Mouse (Mus musculus) intestine, embryonic 14.5 days (tissue): ENCODE results near the gene Lrmda. TPM values are rescaled to one million over a fixed set of nuclear protein-coding genes. Genes with fewer than 3 reads are reported as not detected.

ENCODE experiments used
- ATAC-seq: fragments of 200-750 bp; cut with Nextera tagmentation; replicated peaks from 2 replicates; pipeline ENCODE4 v1.8.0; 2017; ENCODE audit warnings: low read depth, moderate number of reproducible peaks, moderate TSS enrichment, moderate library complexity; ENCODE audit not compliant: low FRiP score, low TSS enrichment
- DNase-seq: peaks from one replicate; pipeline ENCODE4 v3.0.0-alpha.2; 2018; ENCODE audit warnings: low spot score
- H3K27ac ChIP-seq: fragments of 300-500 bp; sonication (generic); 2 replicates; pipeline ENCODE4 v1.5.1; 2014; ENCODE audit warnings: low read depth, mild to moderate bottlenecking, control low read depth
- H3K27me3 ChIP-seq: fragments of 300-500 bp; sonication (generic); replicated peaks from 2 replicates; pipeline ENCODE4 v1.6.1; 2014; ENCODE audit warnings: low read length, control low read depth; ENCODE audit not compliant: control insufficient read depth, insufficient read depth
- H3K36me3 ChIP-seq: fragments of 300-500 bp; sonication (generic); 2 replicates; pipeline ENCODE4 v1.6.1; 2014; ENCODE audit warnings: low read length, control low read depth; ENCODE audit not compliant: control insufficient read depth, insufficient read depth
- H3K4me1 ChIP-seq: fragments of 300-500 bp; sonication (generic); replicated peaks from 2 replicates; pipeline ENCODE4 v1.6.1; 2014; ENCODE audit warnings: low read length, control low read depth, mixed read lengths; ENCODE audit not compliant: control insufficient read depth, insufficient read depth
- H3K4me2 ChIP-seq: fragments of 300-500 bp; sonication (generic); 2 replicates; pipeline ENCODE4 v1.6.1; 2014; ENCODE audit warnings: low read length
- H3K4me3 ChIP-seq: fragments of 300-500 bp; sonication (generic); 2 replicates; pipeline ENCODE4 v1.5.1; 2014; ENCODE audit warnings: low read depth, low read length, control low read depth, mixed read lengths
- H3K9ac ChIP-seq: fragments of 300-500 bp; sonication (generic); 2 replicates; pipeline ENCODE4 v1.6.1; 2014; ENCODE audit warnings: mild to moderate bottlenecking, low read length
- H3K9me3 ChIP-seq: fragments of 300-500 bp; sonication (generic); 2 replicates; pipeline ENCODE4 v1.6.1; 2016; ENCODE audit warnings: low read length, control low read depth; ENCODE audit not compliant: control insufficient read depth
- WGBS: fragments of 180-500 bp; shearing (Covaris S2); extraction: QIAGEN DNeasy Blood & Tissue Kit; methylation state at CpG from one replicate; pipeline ENCODE4 v1.1.7; 2014; 5-methylcytosine and 5-hydroxymethylcytosine counted together
- polyA plus RNA-seq: library from polyadenylated mRNA; unstranded; fragments of >200 nt; fragmentation: Nextera tagmentation; extraction: Ambion mirVana; gene quantifications from 2 replicates; pipeline ENCODE4 v1.2.1, GENCODE M21; 2014

Gene Lrmda
- polyA plus RNA-seq, 1 experiment from 2014 or later, result 0.70 TPM

- Histone ChIP-seq H3K27ac (no peak overlapping the region), H3K9me3 (no peaks in the 10 kb centered on the region), H3K9ac (no peak overlapping the region), H3K27me3 (no peaks in the 10 kb centered on the region), H3K4me3 (no peak overlapping the region), H3K4me1 (no peaks in the 10 kb centered on the region), H3K4me2 (no peak overlapping the region), H3K36me3 (no peaks in the 10 kb centered on the region)
- no peak for DNase-seq
- no peak for ATAC-seq
- 57% methylated on average over 4 of the region's 4 CpGs for WGBS
Measured at GRCm38 (mm10) chr14:22686886-22687285, 667.4 kb downstream of the Lrmda start.

- no peak overlapping the region for H3K27ac ChIP-seq
- H3K4me1 ChIP-seq, result no peaks in the 10 kb centered on the region
- no peaks in the 10 kb centered on the region for H3K9me3 ChIP-seq
- no peak for DNase-seq
- H3K27me3 ChIP-seq, result no peaks in the 10 kb centered on the region
- no peak overlapping the region for H3K9ac ChIP-seq
- H3K36me3 ChIP-seq, result no peaks in the 10 kb centered on the region
- 82% methylated on average over 2 of the region's 2 CpGs for WGBS
- no peak overlapping the region for H3K4me3 ChIP-seq
- no peak overlapping the region for H3K4me2 ChIP-seq
- no peak for ATAC-seq
Measured at GRCm38 (mm10) chr14:22688399-22688798, 668.9 kb downstream of the Lrmda start.

- 45% methylated on average over 6 of the region's 6 CpGs for WGBS
- Histone ChIP-seq H3K9me3 (no peaks in the 10 kb centered on the region), H3K4me1 (0 out of 2 replicates have a peak, but pooled peaks cover 2% of the 10 kb centered on the region), H3K4me2 (no peak overlapping the region), H3K9ac (no peak overlapping the region), H3K27ac (no peak overlapping the region), H3K4me3 (no peak overlapping the region), H3K27me3 (no peaks in the 10 kb centered on the region), H3K36me3 (no peaks in the 10 kb centered on the region)
- DNase-seq, result peak; percentile 68
- ATAC-seq, result 0 out of 2 replicates have a peak, but pooled peaks have one; percentile 12
Measured at GRCm38 (mm10) chr14:22695448-22695847, 675.9 kb downstream of the Lrmda start.

- Histone ChIP-seq H3K36me3 (no peaks in the 10 kb centered on the region), H3K27me3 (no peaks in the 10 kb centered on the region), H3K4me2 (no peak overlapping the region), H3K9ac (no peak overlapping the region), H3K9me3 (no peaks in the 10 kb centered on the region), H3K27ac (no peak overlapping the region), H3K4me3 (no peak overlapping the region), H3K4me1 (0 out of 2 replicates have a peak, but pooled peaks cover 2% of the 10 kb centered on the region)
- WGBS, result 53% methylated on average over 4 of the region's 4 CpGs
- ATAC-seq, result no peak
- no peak for DNase-seq
Measured at GRCm38 (mm10) chr14:22695931-22696365, 676.4 kb downstream of the Lrmda start.

- H3K9ac ChIP-seq, result no peak overlapping the region
- no peak overlapping the region for H3K4me2 ChIP-seq
- no peak overlapping the region for H3K4me3 ChIP-seq
- no peaks in the 10 kb centered on the region for H3K36me3 ChIP-seq
- ATAC-seq (no peak), DNase-seq (no peak)
- WGBS, result 97% methylated on average over 1 of the region's 1 CpGs
- H3K27me3 ChIP-seq, result no peaks in the 10 kb centered on the region
- 0 out of 2 replicates have a peak, but pooled peaks cover 2% of the 10 kb centered on the region for H3K4me1 ChIP-seq
- H3K9me3 ChIP-seq, result no peaks in the 10 kb centered on the region
- H3K27ac ChIP-seq, result no peak overlapping the region
Measured at GRCm38 (mm10) chr14:22700236-22700635, 680.7 kb downstream of the Lrmda start.

GRCm38 (mm10) chr14:22700690-22701089 is 681.2 kb downstream of the Lrmda start:
- ATAC-seq, result no peak
- Histone ChIP-seq H3K9ac (no peak overlapping the region), H3K9me3 (no peaks in the 10 kb centered on the region), H3K4me2 (no peak overlapping the region), H3K4me1 (no peaks in the 10 kb centered on the region; the same call in 1 of the 2 replicates), H3K36me3 (no peaks in the 10 kb centered on the region), H3K27me3 (no peaks in the 10 kb centered on the region), H3K27ac (no peak overlapping the region), H3K4me3 (no peak overlapping the region)
- no peak for DNase-seq
- WGBS, result 88% methylated on average over 2 of the region's 2 CpGs

GRCm38 (mm10) chr14:22707958-22708701 is 688.6 kb downstream of the Lrmda start:
- Histone ChIP-seq H3K4me3 (no peak overlapping the region), H3K27me3 (no peaks in the 10 kb centered on the region), H3K4me2 (no peak overlapping the region), H3K9me3 (no peaks in the 10 kb centered on the region), H3K27ac (no peak overlapping the region), H3K9ac (no peak overlapping the region), H3K4me1 (peaks cover 6% of the 10 kb centered on the region; the same call in 1 of the 2 replicates), H3K36me3 (no peaks in the 10 kb centered on the region)
- no peak for ATAC-seq
- WGBS, result 74% methylated on average over 9 of the region's 9 CpGs
- no peak for DNase-seq

- Histone ChIP-seq H3K36me3 (no peaks in the 10 kb centered on the region), H3K4me2 (no peak overlapping the region), H3K9ac (no peak overlapping the region), H3K9me3 (no peaks in the 10 kb centered on the region), H3K4me3 (no peak overlapping the region), H3K27ac (no peak overlapping the region), H3K4me1 (peaks cover 6% of the 10 kb centered on the region; the same call in 1 of the 2 replicates), H3K27me3 (no peaks in the 10 kb centered on the region)
- DNase-seq (no peak), ATAC-seq (no peak)
- WGBS, result 52% methylated on average over 6 of the region's 6 CpGs
Measured at GRCm38 (mm10) chr14:22710071-22710661, 690.7 kb downstream of the Lrmda start.
